Mouse (Mus musculus) CD4-positive, CD25-positive, alpha-beta regulatory T cell, adult 2 months (primary cell): ENCODE measurements around the gene Slc2a12.

Source experiments
- DNase-seq: peaks from one replicate; pipeline ENCODE4 v3.0.0-alpha.2; 2012; ENCODE audit warnings: low read depth, low spot score

Gene Slc2a12

DNA sequence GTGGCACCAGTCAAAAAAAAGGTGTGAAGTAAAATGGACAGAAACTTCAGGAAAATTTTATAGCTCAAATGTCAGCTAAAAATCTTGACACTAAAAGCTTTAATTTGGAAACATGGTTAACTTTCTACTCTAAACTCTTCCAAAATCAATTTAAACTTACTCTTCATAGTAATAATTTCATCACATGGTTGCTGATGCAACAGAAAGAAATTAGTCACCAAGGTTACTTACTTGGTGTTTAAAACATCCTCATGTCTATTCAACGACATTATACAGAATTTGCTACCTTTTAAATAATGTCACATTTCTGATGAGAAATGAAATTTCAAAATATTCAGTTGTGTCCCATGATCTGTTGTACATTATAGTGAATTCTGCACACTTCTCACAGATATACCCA lies 83.4 kb downstream of the Slc2a12 start:
- DNase-seq, result no peak

DNA sequence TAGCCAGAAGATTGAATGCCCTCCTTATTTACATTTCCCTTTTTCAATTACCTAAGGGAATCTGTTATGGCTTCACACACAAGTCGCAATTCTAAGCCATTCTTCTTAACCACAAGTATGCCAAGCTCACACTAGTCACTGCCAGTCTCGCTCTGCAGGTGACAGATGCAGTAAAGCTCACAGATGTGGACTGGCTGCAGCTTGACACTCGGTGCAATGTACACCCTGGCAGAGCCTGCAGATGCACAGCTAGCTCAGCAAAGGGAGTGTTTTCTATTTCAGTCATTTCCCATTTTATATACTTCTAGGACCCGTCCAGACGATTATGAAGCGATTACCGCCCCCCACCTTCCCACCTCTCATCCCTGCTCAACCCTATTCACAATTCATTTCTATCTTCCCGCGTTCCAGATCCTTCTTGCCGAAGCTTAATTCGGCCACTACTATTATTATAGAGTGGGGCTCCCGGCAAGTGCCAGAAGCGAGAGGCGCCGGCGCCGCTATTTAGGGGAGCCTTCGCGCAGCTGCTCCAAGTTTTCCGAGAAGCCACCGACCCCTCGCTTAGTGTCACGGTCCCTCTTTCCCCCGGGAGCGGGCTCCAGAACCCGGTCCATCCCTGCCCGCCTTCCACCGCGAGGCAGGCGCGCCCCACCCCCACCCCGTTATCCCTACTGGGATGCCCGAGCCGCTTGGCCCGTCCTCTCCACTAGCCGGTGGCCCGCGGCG lies 85.6 kb downstream of the Slc2a12 start:
- peak; percentile 26 for DNase-seq

- no peak for DNase-seq
These were observed 86.1 kb downstream of the Slc2a12 start for GRCm38 (mm10) chr10:22730992-22731271.

DNA sequence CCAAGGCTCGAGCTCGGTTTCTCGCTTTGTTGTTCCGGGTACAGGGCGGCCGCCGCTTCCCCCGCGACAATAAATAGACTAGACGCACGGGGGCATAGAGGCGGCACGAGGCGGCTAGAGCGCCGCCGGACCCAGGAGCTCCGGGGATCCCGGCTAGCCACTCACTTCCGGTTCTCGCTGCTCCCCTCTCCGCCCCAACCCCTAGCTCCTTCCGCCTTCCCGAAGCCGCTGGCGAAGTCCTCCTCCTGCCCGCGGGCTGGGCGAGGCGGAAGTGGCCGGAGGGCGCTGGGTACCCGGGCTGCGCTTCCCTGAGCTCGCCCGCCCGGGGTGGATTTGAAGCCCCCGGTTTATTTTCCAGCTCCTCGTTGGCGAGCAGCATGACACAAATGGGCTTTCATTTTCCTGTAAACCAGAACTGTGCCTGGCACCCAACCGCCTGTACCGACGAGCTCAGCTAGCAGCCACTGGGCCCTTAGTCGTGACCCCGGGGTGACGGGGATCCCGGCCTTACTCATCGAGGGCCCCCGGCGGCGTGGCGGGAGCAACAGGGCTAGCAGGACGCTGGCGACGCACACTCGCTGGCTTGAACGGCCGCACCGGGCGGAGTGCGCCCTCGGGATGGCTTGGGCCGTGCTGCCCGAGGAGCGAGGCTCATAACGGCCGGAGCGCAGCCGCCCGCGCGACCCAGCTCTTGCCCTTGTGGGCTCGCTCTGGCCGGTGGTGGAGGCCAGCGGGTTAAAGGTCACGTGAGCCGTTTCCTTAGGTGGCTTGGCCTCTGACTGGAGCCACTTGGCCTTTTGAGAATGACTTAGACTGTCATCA lies 86.7 kb downstream of the Slc2a12 start, which contains the start of gene Tbpl1:
Tbpl1 (minus strand) TSS at position 667 of the 822 bp plus-strand sequence.
- peak; percentile 95 for DNase-seq

DNA sequence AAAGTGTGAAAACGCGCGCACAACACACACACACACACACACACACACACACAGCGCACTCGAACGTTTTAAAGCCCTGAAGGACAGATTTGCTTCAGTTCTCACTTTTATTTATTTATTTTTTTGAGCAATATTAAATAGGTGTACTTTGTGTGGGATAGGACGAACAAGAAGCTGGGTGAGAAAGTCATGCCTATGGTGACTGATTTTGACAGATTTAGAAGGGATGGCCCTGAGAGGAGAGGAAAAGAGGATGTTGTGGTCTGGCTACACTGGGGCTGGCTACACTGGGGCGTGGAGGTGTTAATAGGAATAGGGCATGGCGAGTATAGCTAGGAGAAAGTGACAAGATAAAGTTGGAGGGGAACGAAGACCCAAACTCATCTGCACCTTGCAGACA lies 87.4 kb downstream of the Slc2a12 start:
- DNase-seq, result no peak

DNA sequence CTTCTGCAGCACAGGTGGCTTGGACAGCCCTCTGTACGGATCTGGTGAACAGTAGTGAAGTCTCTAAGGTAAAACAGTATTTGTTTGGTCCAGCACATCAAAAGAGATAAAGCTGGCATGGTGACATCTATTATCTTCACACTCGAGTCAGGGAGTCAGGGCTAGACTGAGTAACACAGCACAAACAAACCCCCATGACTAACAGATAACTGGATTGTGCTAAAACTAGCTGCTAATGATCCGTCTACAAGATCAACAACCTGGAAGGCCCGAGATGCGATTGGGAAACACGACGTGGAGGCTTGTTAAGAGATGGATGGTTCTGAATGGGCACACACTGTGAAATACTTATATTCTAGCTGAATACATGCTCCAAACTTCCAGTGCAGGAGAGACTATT lies 101.1 kb downstream of the Slc2a12 start:
- no peak for DNase-seq

DNA sequence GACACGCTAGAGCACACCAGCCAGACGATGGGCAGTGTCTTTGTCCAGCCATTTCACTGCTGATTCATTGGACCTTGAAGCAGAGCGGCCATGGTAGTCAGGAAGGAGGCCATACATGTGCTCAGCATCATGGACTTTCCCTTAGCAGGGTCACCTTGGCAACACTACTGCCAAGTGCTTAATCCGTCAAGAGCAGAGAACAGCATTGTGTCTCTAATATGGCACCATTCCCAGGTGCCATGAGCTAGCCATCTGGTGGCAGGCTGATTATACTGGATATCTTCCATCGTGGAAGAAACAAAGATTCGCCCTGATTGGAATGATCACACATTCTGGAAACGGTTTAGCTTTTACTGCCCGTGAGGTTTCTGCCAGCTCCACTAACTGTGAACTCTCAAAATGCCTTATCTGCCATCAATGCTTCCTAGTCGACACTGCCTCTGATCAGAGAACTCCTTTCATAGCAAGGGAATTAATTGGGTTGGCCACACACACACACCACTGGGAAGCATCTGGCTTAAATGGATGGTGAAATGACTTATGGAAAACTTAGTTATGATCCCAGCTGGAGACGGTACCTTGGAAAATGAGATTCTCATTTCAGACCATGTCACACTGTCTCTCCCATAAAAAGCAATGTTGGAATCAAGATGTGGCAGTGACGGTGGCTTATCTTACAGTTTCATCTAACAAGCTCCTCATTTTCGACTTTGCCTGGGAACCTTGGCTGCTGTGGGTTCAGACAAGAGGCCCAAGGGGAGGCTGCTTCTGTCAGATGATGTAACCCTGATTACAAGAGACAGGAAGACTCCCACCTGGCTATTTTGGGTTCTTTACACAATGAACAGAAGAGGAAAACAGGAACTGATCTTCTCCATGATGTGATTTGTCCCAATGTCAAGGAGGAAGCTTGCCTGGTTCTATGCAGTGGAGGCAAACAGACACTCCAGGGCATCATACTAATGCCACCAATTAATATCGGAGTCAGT lies 101.8 kb downstream of the Slc2a12 start:
- DNase-seq, result no peak

- DNase-seq, result no peak
These were observed 106.4 kb downstream of the Slc2a12 start for GRCm38 (mm10) chr10:22751175-22751682.
